Mouse (Mus musculus) brain, embryonic 14.5 days (tissue): ENCODE results near the gene Fem1b.

Experiments used
- CTCF ChIP-seq: fragments of 200-500 bp; IDR thresholded peaks from 2 replicates; pipeline ENCODE4 v1.5.1; 2012; ENCODE audit warnings: inconsistent platforms, mild to moderate bottlenecking, moderate library complexity, borderline replicate concordance; ENCODE audit not compliant: insufficient read depth, insufficient read length; ENCODE audit errors: extremely low read depth
- POLR2A ChIP-seq: fragments of 200-500 bp; IDR thresholded peaks from 2 replicates; pipeline ENCODE4 v1.6.1; 2012; ENCODE audit warnings: mild to moderate bottlenecking, inconsistent platforms, borderline replicate concordance; ENCODE audit not compliant: poor library complexity, insufficient read depth, insufficient read length, severe bottlenecking; ENCODE audit errors: extremely low read depth

- TF ChIP-seq POLR2A = no peak
- no peak for TF ChIP-seq CTCF
Measured at GRCm38 (mm10) chr9:62775464-62775863, 36.3 kb downstream of the Fem1b start.
